9 mouse cellular contexts compared by ENCODE assay signal in genomic region chr9:4310706-4311105, GRCm38 (mm10). TPM values are rescaled to one million over a fixed set of nuclear protein-coding genes. Genes with fewer than 3 reads are reported as not detected.
A peak's percentile ranks its signal among the peaks of the same experiment; 100 is the strongest.
DNase-seq lines count a peak whose midpoint lies in the region; ATAC-seq and TF ChIP-seq lines count a peak whose summit lies in the region.
"Had no signal": no experiment of that assay in that cellular context is flagged by ENCODE, and none has a peak within 500 bp of the region (broad histone marks: within the 10 kb centered on the region; RNA-seq: fewer than 3 reads in every experiment).

No protein-coding gene starts in this region.

- no peaks in the 10 kb centered on the region for H3K9me3 ChIP-seq in lung, embryonic 15.5 days
- H3K9me3 ChIP-seq in forebrain, embryonic 12.5 days = no peaks in the 10 kb centered on the region
- no peaks in the 10 kb centered on the region for H3K9me3 ChIP-seq in liver, embryonic 14.5 days (ENCODE audit: control insufficient read depth, low read length)
- H3K9me3 ChIP-seq in stomach, postnatal 0 days (ENCODE audit: control insufficient read depth, low read length) = no peaks in the 10 kb centered on the region

- H3K4me1 ChIP-seq in lung, embryonic 15.5 days = peaks cover 17% of the 10 kb centered on the region
- peaks cover 17% of the 10 kb centered on the region for H3K4me1 ChIP-seq in forebrain, embryonic 12.5 days
- peaks cover 7 to 10% of the 10 kb centered on the region in 2 experiments for H3K4me1 ChIP-seq in liver, embryonic 14.5 days (replicated peaks; ENCODE audit: control insufficient read depth in 2 of 2, insufficient read depth in 2 of 2, low read length in 1 of 2)
- H3K4me1 ChIP-seq in stomach, postnatal 0 days (replicated peaks; ENCODE audit: control insufficient read depth, insufficient read depth) = no peaks in the 10 kb centered on the region

- ATAC-seq in lung, embryonic 15.5 days (ENCODE audit: borderline replicate concordance, extremely low read depth, low FRiP score, low TSS enrichment) = no peak
- no peak for ATAC-seq in forebrain, embryonic 12.5 days (ENCODE audit: low FRiP score)
- ATAC-seq in liver, embryonic 14.5 days (ENCODE audit: insufficient read depth) = no peak
- no peak for ATAC-seq in stomach, postnatal 0 days (ENCODE audit: low FRiP score, low TSS enrichment)

- H3K4me3 ChIP-seq in lung, embryonic 15.5 days = peak overlapping the region; percentile 82
- H3K4me3 ChIP-seq in forebrain, embryonic 12.5 days (replicated peaks) = peak overlapping the region; percentile 64
- H3K4me3 ChIP-seq in liver, embryonic 14.5 days (ENCODE audit: insufficient read depth in 1 of 2, low read depth in 2 of 2, low read length in 2 of 2) = peak overlapping the region in 1 of 2 experiments; percentile 78; a peak in 3 of 4 replicates
- peak overlapping the region; percentile 61; the same call in 1 of the 2 replicates for H3K4me3 ChIP-seq in stomach, postnatal 0 days (ENCODE audit: low read depth, low read length)

- H3K27me3 ChIP-seq in lung, embryonic 15.5 days = no peaks in the 10 kb centered on the region
- no peaks in the 10 kb centered on the region for H3K27me3 ChIP-seq in forebrain, embryonic 12.5 days
- H3K27me3 ChIP-seq in liver, embryonic 14.5 days (ENCODE audit: control insufficient read depth, insufficient read depth, low read length) = no peaks in the 10 kb centered on the region
- H3K27me3 ChIP-seq in stomach, postnatal 0 days (ENCODE audit: control insufficient read depth, insufficient read depth, low read length) = no peaks in the 10 kb centered on the region

- no peak for TF ChIP-seq CTCF in liver, embryonic 14.5 days (IDR thresholded peaks at IDR 0.05; ENCODE audit: low read depth)
- TF ChIP-seq CTCF in stomach, postnatal 0 days (IDR thresholded peaks at IDR 0.05; ENCODE audit: low read depth) = no peak

- 57% methylated on average over 3 of the region's 3 CpGs for WGBS in lung, embryonic 15.5 days
- 79% methylated on average over 3 of the region's 3 CpGs for WGBS in forebrain, embryonic 12.5 days
- 23% methylated on average over 3 of the region's 3 CpGs for WGBS in liver, embryonic 14.5 days (ENCODE audit: insufficient replicate concordance)
- WGBS in stomach, postnatal 0 days = 60% methylated on average over 3 of the region's 3 CpGs

- peak overlapping the region; percentile 63 for H3K4me2 ChIP-seq in lung, embryonic 15.5 days
- peak overlapping the region; percentile 65 for H3K4me2 ChIP-seq in forebrain, embryonic 12.5 days
- H3K4me2 ChIP-seq in liver, embryonic 14.5 days (ENCODE audit: low read depth) = peak overlapping the region; percentile 91
- peak overlapping the region; percentile 63 for H3K4me2 ChIP-seq in stomach, postnatal 0 days (replicated peaks; ENCODE audit: low read depth)

- no peak overlapping the region for H3K27ac ChIP-seq in lung, embryonic 15.5 days
- no peak overlapping the region for H3K27ac ChIP-seq in forebrain, embryonic 12.5 days
- H3K27ac ChIP-seq in liver, embryonic 14.5 days = no peak overlapping the region; the same call in 1 of the 2 replicates
- H3K27ac ChIP-seq in stomach, postnatal 0 days (replicated peaks) = no peak overlapping the region

- no peaks in the 10 kb centered on the region for H3K36me3 ChIP-seq in lung, embryonic 15.5 days
- no peaks in the 10 kb centered on the region; the same call in 1 of the 2 replicates for H3K36me3 ChIP-seq in forebrain, embryonic 12.5 days (replicated peaks)
- no peaks in the 10 kb centered on the region for H3K36me3 ChIP-seq in liver, embryonic 14.5 days (replicated peaks; ENCODE audit: control insufficient read depth, insufficient read depth, low read depth)
- H3K36me3 ChIP-seq in stomach, postnatal 0 days (ENCODE audit: control insufficient read depth, insufficient read depth, low read length) = no peaks in the 10 kb centered on the region

- TF ChIP-seq EP300 in liver, embryonic 14.5 days (IDR thresholded peaks at IDR 0.05; ENCODE audit: low read depth) = no peak
- TF ChIP-seq EP300 in stomach, postnatal 0 days (optimal IDR thresholded peaks at IDR 0.05) = no peak

- peak overlapping the region; percentile 62 for H3K9ac ChIP-seq in lung, embryonic 15.5 days
- peak overlapping the region; percentile 76 for H3K9ac ChIP-seq in forebrain, embryonic 12.5 days
- H3K9ac ChIP-seq in liver, embryonic 14.5 days (replicated peaks) = peak overlapping the region; percentile 87
- peak overlapping the region; percentile 74; the same call in 1 of the 2 replicates for H3K9ac ChIP-seq in stomach, postnatal 0 days (ENCODE audit: low read length)

- DNase-seq in lung, postnatal 14 days = no peak
- peak in 1 of 3 experiments; percentile 22 for DNase-seq in liver, embryonic 14.5 days (ENCODE audit: low read depth in 3 of 3, low spot score in 3 of 3)
- DNase-seq in stomach, postnatal 0 days (ENCODE audit: low spot score) = no peak
- no peak for DNase-seq in retina, embryonic 14.5 days (ENCODE audit: low spot score)
- no peak for DNase-seq in kidney, adult 8-10 months
- no peak for DNase-seq in natural killer cell, adult 2 months (ENCODE audit: low spot score in 2 of 2)
- DNase-seq: cerebellum, postnatal 36 days had no signal

RNA-seq across cellular contexts. Expression of gene Kbtbd3, which starts 1.1 kb away (rescaled TPM):
- 6.5 and 7.0 TPM in 2 replicates for polyA plus RNA-seq in lung, embryonic 15.5 days (2015; fragmentation: Nextera tagmentation; extraction: Ambion mirVana)
- polyA plus RNA-seq in forebrain, embryonic 12.5 days (2016; fragmentation: Nextera tagmentation; extraction: Ambion mirVana) = 8.3 and 8.9 TPM in 2 replicates
- 0.70 and 1.2 TPM in 2 replicates for polyA plus RNA-seq in liver, embryonic 14.5 days (2012; rRNA removed)
- polyA plus RNA-seq in liver, embryonic 14.5 days (2014; fragmentation: Nextera tagmentation; extraction: Ambion mirVana) = 2.7 and 3.4 TPM in 2 replicates
- 7.9 and 8.9 TPM in 2 replicates for polyA plus RNA-seq in stomach, postnatal 0 days (2015; fragmentation: Nextera tagmentation; extraction: Ambion mirVana)

RNA-seq across cellular contexts. Expression of gene Aasdhppt, which starts 1.4 kb away (rescaled TPM):
- polyA plus RNA-seq in lung, embryonic 15.5 days (2015; fragmentation: Nextera tagmentation; extraction: Ambion mirVana) = 30.6 and 32.2 TPM in 2 replicates
- 31.6 and 33.9 TPM in 2 replicates for polyA plus RNA-seq in forebrain, embryonic 12.5 days (2016; fragmentation: Nextera tagmentation; extraction: Ambion mirVana)
- polyA plus RNA-seq in liver, embryonic 14.5 days (2012; rRNA removed) = 2.7 and 4.2 TPM in 2 replicates
- polyA plus RNA-seq in liver, embryonic 14.5 days (2014; fragmentation: Nextera tagmentation; extraction: Ambion mirVana) = 15.9 and 16.9 TPM in 2 replicates
- polyA plus RNA-seq in stomach, postnatal 0 days (2015; fragmentation: Nextera tagmentation; extraction: Ambion mirVana) = 28.5 and 29.9 TPM in 2 replicates
